Mouse (Mus musculus): ENCODE measurements around the gene Lhfp.

The Lhfp gene

GRCm38 (mm10) chr3:53043206-53043780 is 2.0 kb downstream of the Lhfp start:
- DNase-seq = no peak

- DNase-seq = no peak
Measured at GRCm38 (mm10) chr3:53044238-53044637, 2.9 kb downstream of the Lhfp start.

- no peak for DNase-seq
Measured at GRCm38 (mm10) chr3:53044682-53045299, 3.5 kb downstream of the Lhfp start.

- DNase-seq = no peak
Measured at GRCm38 (mm10) chr3:53045697-53046096, 4.4 kb downstream of the Lhfp start.

GRCm38 (mm10) chr3:53046371-53046770 is 5.0 kb downstream of the Lhfp start:
- no peak for DNase-seq

GRCm38 (mm10) chr3:53052385-53052784 is 11.1 kb downstream of the Lhfp start:
- no peak for DNase-seq

- no peak for DNase-seq
Measured at GRCm38 (mm10) chr3:53056430-53056829, 15.1 kb downstream of the Lhfp start.

- no peak for DNase-seq
Measured at GRCm38 (mm10) chr3:53059959-53060358, 18.6 kb downstream of the Lhfp start.

GRCm38 (mm10) chr3:53063423-53064147 is 22.3 kb downstream of the Lhfp start:
- no peak for DNase-seq

- no peak for DNase-seq
Measured at GRCm38 (mm10) chr3:53065267-53066094, 24.2 kb downstream of the Lhfp start.

GRCm38 (mm10) chr3:53066095-53066372 is 24.7 kb downstream of the Lhfp start:
- DNase-seq = no peak

GRCm38 (mm10) chr3:53068399-53068798 is 27.1 kb downstream of the Lhfp start:
- no peak for DNase-seq

- DNase-seq = no peak
Measured at GRCm38 (mm10) chr3:53074264-53074663, 32.9 kb downstream of the Lhfp start.

- no peak for DNase-seq
Measured at GRCm38 (mm10) chr3:53074761-53075160, 33.4 kb downstream of the Lhfp start.

GRCm38 (mm10) chr3:53080286-53080685 is 39.0 kb downstream of the Lhfp start:
- DNase-seq = no peak

GRCm38 (mm10) chr3:53080710-53081109 is 39.4 kb downstream of the Lhfp start:
- DNase-seq = no peak

- no peak for DNase-seq
Measured at GRCm38 (mm10) chr3:53083717-53084116, 42.4 kb downstream of the Lhfp start.

- no peak for DNase-seq
Measured at GRCm38 (mm10) chr3:53084806-53085205, 43.5 kb downstream of the Lhfp start.

GRCm38 (mm10) chr3:53086481-53087155 is 45.3 kb downstream of the Lhfp start:
- DNase-seq = no peak

- no peak for DNase-seq
Measured at GRCm38 (mm10) chr3:53087156-53087805, 46.0 kb downstream of the Lhfp start.

GRCm38 (mm10) chr3:53089921-53090320 is 48.6 kb downstream of the Lhfp start:
- DNase-seq = no peak

GRCm38 (mm10) chr3:53100210-53100609 is 58.9 kb downstream of the Lhfp start:
- no peak for DNase-seq

- DNase-seq = no peak
Measured at GRCm38 (mm10) chr3:53100803-53101202, 59.5 kb downstream of the Lhfp start.

All from thymus, postnatal 4 days (tissue).